Comparison of ENCODE assay signal across 8 mouse cellular contexts in genomic region chr12:69502706-69503070, GRCm38 (mm10).
DNase-seq lines count a peak whose midpoint lies in the region; ATAC-seq and TF ChIP-seq lines count a peak whose summit lies in the region.

No protein-coding gene starts in this region.

- 51% methylated on average over 6 of the region's 6 CpGs for WGBS in embryonic facial prominence, embryonic 13.5 days
- WGBS in hindbrain, embryonic 16.5 days, result 74% methylated on average over 6 of the region's 6 CpGs
- WGBS in midbrain, embryonic 15.5 days, result 84% methylated on average over 6 of the region's 6 CpGs

- H3K4me2 ChIP-seq in embryonic facial prominence, embryonic 13.5 days, result peak overlapping the region; percentile 49
- H3K4me2 ChIP-seq in hindbrain, embryonic 16.5 days (ENCODE audit: low read length), result peak overlapping the region; percentile 37
- H3K4me2 ChIP-seq in midbrain, embryonic 15.5 days, result peak overlapping the region; percentile 29; the same call in 1 of the 2 replicates

- no peak for TF ChIP-seq CTCF in layer of hippocampus, adult 2 months (conservative IDR thresholded peaks at IDR 0.05)

- no peaks in the 10 kb centered on the region for H3K27me3 ChIP-seq in embryonic facial prominence, embryonic 13.5 days
- H3K27me3 ChIP-seq in hindbrain, embryonic 16.5 days (replicated peaks; ENCODE audit: control insufficient read depth, insufficient read depth, low read length), result no peaks in the 10 kb centered on the region
- no peaks in the 10 kb centered on the region for H3K27me3 ChIP-seq in midbrain, embryonic 15.5 days (replicated peaks)

- no peaks in the 10 kb centered on the region for H3K9me3 ChIP-seq in embryonic facial prominence, embryonic 13.5 days
- H3K9me3 ChIP-seq in hindbrain, embryonic 16.5 days (ENCODE audit: control insufficient read depth, low read length), result no peaks in the 10 kb centered on the region
- H3K9me3 ChIP-seq in midbrain, embryonic 15.5 days, result no peaks in the 10 kb centered on the region

- DNase-seq in layer of hippocampus, adult 2 months (ENCODE audit: low spot score in 2 of 2), result no peak
- DNase-seq in layer of hippocampus, adult 9-11 months, result no peak
- DNase-seq in urinary bladder, postnatal 10 days (ENCODE audit: low spot score), result no peak
- DNase-seq in left cerebral cortex, postnatal 25 days (ENCODE audit: low spot score in 2 of 2), result no peak
- DNase-seq in cerebellum, adult 18-20 months, result no peak

- H3K4me1 ChIP-seq in embryonic facial prominence, embryonic 13.5 days, result peaks cover 42% of the 10 kb centered on the region
- H3K4me1 ChIP-seq in hindbrain, embryonic 16.5 days (ENCODE audit: control insufficient read depth, insufficient read depth, low read depth, low read length), result peaks cover 17% of the 10 kb centered on the region
- H3K4me1 ChIP-seq in midbrain, embryonic 15.5 days, result peaks cover 17% of the 10 kb centered on the region

- peak overlapping the region; percentile 43 for H3K4me3 ChIP-seq in layer of hippocampus, adult 2 months
- no peak overlapping the region for H3K4me3 ChIP-seq in embryonic facial prominence, embryonic 13.5 days
- H3K4me3 ChIP-seq in hindbrain, embryonic 16.5 days (ENCODE audit: low read length), result no peak overlapping the region; the same call in 1 of the 2 replicates
- H3K4me3 ChIP-seq in midbrain, embryonic 15.5 days, result no peak overlapping the region

- peak overlapping the region; percentile 58 for H3K9ac ChIP-seq in embryonic facial prominence, embryonic 13.5 days
- H3K9ac ChIP-seq in hindbrain, embryonic 16.5 days (ENCODE audit: low read depth, low read length), result peak overlapping the region; percentile 29; the same call in 1 of the 2 replicates
- no peak overlapping the region for H3K9ac ChIP-seq in midbrain, embryonic 15.5 days

- H3K27ac ChIP-seq in layer of hippocampus, adult 2 months, result peak overlapping the region; percentile 88
- H3K27ac ChIP-seq in embryonic facial prominence, embryonic 13.5 days, result peak overlapping the region; percentile 95
- peak overlapping the region; percentile 55; the same call in 1 of the 2 replicates for H3K27ac ChIP-seq in hindbrain, embryonic 16.5 days (ENCODE audit: low read depth, low read length)
- H3K27ac ChIP-seq in midbrain, embryonic 15.5 days, result peak overlapping the region; percentile 68

- intact Hi-C loops in left cerebral cortex, postnatal 25 days (cut with DNase I), result loop anchor here (5.0 kb wide), 1 partner anchor 130 kb away; the partner anchor contains the start of genes Arf6 and Gm9887

- no peak for ATAC-seq in embryonic facial prominence, embryonic 13.5 days (ENCODE audit: insufficient number of reproducible peaks, insufficient read depth, low FRiP score, low TSS enrichment, low read depth)
- ATAC-seq in hindbrain, embryonic 16.5 days, result peak; percentile 35; the same call in 1 of the 2 replicates
- no peak for ATAC-seq in midbrain, embryonic 15.5 days (replicated peaks)

- no peaks in the 10 kb centered on the region for H3K36me3 ChIP-seq in embryonic facial prominence, embryonic 13.5 days
- no peaks in the 10 kb centered on the region for H3K36me3 ChIP-seq in hindbrain, embryonic 16.5 days (ENCODE audit: control insufficient read depth, insufficient read depth, low read length)
- H3K36me3 ChIP-seq in midbrain, embryonic 15.5 days (replicated peaks), result no peaks in the 10 kb centered on the region
